Mouse (Mus musculus): Measurements from ENCODE around the gene Lamc2.
"Not testable (repeated sequence)": the region's sequence is repeated elsewhere in the genome, so short reads cannot be mapped to it uniquely, and the experiment has no call there.

Lamc2 gene

GRCm38 (mm10) chr1:153095826-153096727 is 90.2 kb downstream of the Lamc2 start:
- in situ Hi-C loops (cut with MseI, MboI): loop anchor here in 1 of 2 experiments (10.0 kb wide), 1 partner anchor 301 kb away; no protein-coding TSS in a partner anchor

GRCm38 (mm10) chr1:153095328-153095727 is 90.9 kb downstream of the Lamc2 start:
- in situ Hi-C loops (cut with MseI, MboI): loop anchor here in 1 of 2 experiments (10.0 kb wide), 1 partner anchor 301 kb away; no protein-coding TSS in a partner anchor

- in situ Hi-C loops (cut with MseI, MboI): loop anchor here in 1 of 2 experiments (10.0 kb wide), 1 partner anchor 300 kb away; no protein-coding TSS in a partner anchor
These were observed 91.8 kb downstream of the Lamc2 start for GRCm38 (mm10) chr1:153094226-153095076.

- in situ Hi-C loops (cut with MseI, MboI): loop anchor here in 1 of 2 experiments (10.0 kb wide), 1 partner anchor 299 kb away; no protein-coding TSS in a partner anchor
These were observed 92.7 kb downstream of the Lamc2 start for GRCm38 (mm10) chr1:153093581-153093980.

- in situ Hi-C loops (cut with MseI, MboI): loop anchor here in 1 of 2 experiments (10.0 kb wide), 1 partner anchor 298 kb away; no protein-coding TSS in a partner anchor
These were observed 93.1 kb downstream of the Lamc2 start for GRCm38 (mm10) chr1:153093172-153093571.

GRCm38 (mm10) chr1:153092237-153092975 is 93.8 kb downstream of the Lamc2 start:
- in situ Hi-C loops (cut with MseI, MboI): loop anchor here in 1 of 2 experiments (10.0 kb wide), 1 partner anchor 298 kb away; no protein-coding TSS in a partner anchor

GRCm38 (mm10) chr1:153091438-153092236 is 94.6 kb downstream of the Lamc2 start:
- in situ Hi-C loops (cut with MseI, MboI): loop anchor here in 1 of 2 experiments (10.0 kb wide), 1 partner anchor 297 kb away; no protein-coding TSS in a partner anchor

GRCm38 (mm10) chr1:153090807-153091206 is 95.4 kb downstream of the Lamc2 start:
- in situ Hi-C loops (cut with MseI, MboI): loop anchor here in 1 of 2 experiments (10.0 kb wide), 1 partner anchor 296 kb away; no protein-coding TSS in a partner anchor

- in situ Hi-C loops (cut with MseI, MboI): loop anchor here in 1 of 2 experiments (10.0 kb wide), 1 partner anchor 295 kb away; no protein-coding TSS in a partner anchor
These were observed 96.2 kb downstream of the Lamc2 start for GRCm38 (mm10) chr1:153090081-153090480.

GRCm38 (mm10) chr1:153087771-153088170 is 98.5 kb downstream of the Lamc2 start:
- in situ Hi-C loops (cut with MseI, MboI): no loop called here

- in situ Hi-C loops (cut with MseI, MboI): no loop called here
These were observed 101.0 kb downstream of the Lamc2 start for GRCm38 (mm10) chr1:153085198-153085597.

GRCm38 (mm10) chr1:153084191-153084590 is 102.1 kb downstream of the Lamc2 start:
- in situ Hi-C loops (cut with MseI, MboI): no loop called here

GRCm38 (mm10) chr1:153083233-153083632 is 103.0 kb downstream of the Lamc2 start:
- in situ Hi-C loops (cut with MseI, MboI): not testable (repeated sequence)

GRCm38 (mm10) chr1:153075955-153076354 is 110.3 kb downstream of the Lamc2 start:
- in situ Hi-C loops (cut with MseI, MboI): no loop called here

GRCm38 (mm10) chr1:153075087-153075736 is 111.0 kb downstream of the Lamc2 start:
- in situ Hi-C loops (cut with MseI, MboI): no loop called here

- in situ Hi-C loops (cut with MseI, MboI): no loop called here
These were observed 112.8 kb downstream of the Lamc2 start for GRCm38 (mm10) chr1:153073441-153073840.
